Mouse (Mus musculus) E14TG2a.4 (cell line): ENCODE data around the gene Nebl.

Source experiments
- CTCF ChIP-seq: conservative IDR thresholded peaks from 2 replicates; pipeline ENCODE4 v1.5.1; 2014; ENCODE audit warnings: low read length
- NANOG ChIP-seq: IDR thresholded peaks from 2 replicates; pipeline ENCODE4 v1.6.1; 2014; ENCODE audit warnings: borderline replicate concordance, low read length, mixed read lengths
- POU5F1 ChIP-seq: IDR thresholded peaks from 2 replicates; pipeline ENCODE4 v1.6.1; 2014; ENCODE audit warnings: low read length, borderline replicate concordance

GRCm38 (mm10) chr2:17523791-17524190 lies 207.5 kb downstream of the Nebl start:
- TF ChIP-seq CTCF (no peak), NANOG (no peak), POU5F1 (no peak)
